Mouse (Mus musculus) testis, adult 2 months (tissue): ENCODE results near the gene Tmem216.

Experiments
- CTCF ChIP-seq: fragments of 200-500 bp; IDR thresholded peaks from 2 replicates; pipeline ENCODE4 v1.5.1; 2012; ENCODE audit warnings: low read depth, mild to moderate bottlenecking, inconsistent platforms, low read length, moderate library complexity; ENCODE audit not compliant: control insufficient read depth, insufficient read depth, insufficient replicate concordance
- POLR2A ChIP-seq: fragments of 200-500 bp; IDR thresholded peaks from 2 replicates; pipeline ENCODE4 v1.6.1; 2012; ENCODE audit warnings: low read depth, mild to moderate bottlenecking, inconsistent platforms, low read length, moderate library complexity; ENCODE audit not compliant: control insufficient read depth

GRCm38 (mm10) chr19:10539454-10539853 lies 16.6 kb downstream of the Tmem216 start:
- TF ChIP-seq CTCF = no peak
- no peak for TF ChIP-seq POLR2A
